Mouse (Mus musculus) liver, embryonic 15.5 days (tissue): ENCODE measurements around the gene Ramp3. TPM values are rescaled to one million over a fixed set of nuclear protein-coding genes. Genes with fewer than 3 reads are reported as not detected.

Experiments used
- ATAC-seq: fragments of 200-750 bp; cut with Nextera tagmentation; 2 replicates; pipeline ENCODE4 v1.8.0; 2017; ENCODE audit warnings: moderate number of reproducible peaks, mild to moderate bottlenecking, moderate library complexity; ENCODE audit not compliant: insufficient read depth
- H3K27ac ChIP-seq: fragments of 300-500 bp; sonication (generic); replicated peaks from 2 replicates; pipeline ENCODE4 v1.5.1; 2015; ENCODE audit warnings: mild to moderate bottlenecking, inconsistent platforms
- H3K27me3 ChIP-seq: fragments of 300-500 bp; sonication (generic); 2 replicates; pipeline ENCODE4 v1.6.1; 2015; ENCODE audit warnings: mild to moderate bottlenecking, inconsistent platforms
- H3K36me3 ChIP-seq: fragments of 300-500 bp; sonication (generic); replicated peaks from 2 replicates; pipeline ENCODE4 v1.6.1; 2015; ENCODE audit warnings: moderate library complexity, mild to moderate bottlenecking, inconsistent platforms
- H3K4me1 ChIP-seq: fragments of 300-500 bp; sonication (generic); replicated peaks from 2 replicates; pipeline ENCODE4 v1.6.1; 2015; ENCODE audit warnings: inconsistent platforms
- H3K4me2 ChIP-seq: fragments of 300-500 bp; sonication (generic); 2 replicates; pipeline ENCODE4 v1.6.1; 2015; ENCODE audit warnings: moderate library complexity, mild to moderate bottlenecking, inconsistent platforms
- H3K4me3 ChIP-seq: fragments of 300-500 bp; sonication (generic); replicated peaks from 2 replicates; pipeline ENCODE4 v1.5.1; 2015; ENCODE audit warnings: mild to moderate bottlenecking, inconsistent platforms
- H3K9ac ChIP-seq: fragments of 300-500 bp; sonication (generic); 2 replicates; pipeline ENCODE4 v1.6.1; 2015; ENCODE audit warnings: moderate library complexity, mild to moderate bottlenecking, inconsistent platforms
- H3K9me3 ChIP-seq: fragments of 300-500 bp; sonication (generic); replicated peaks from 2 replicates; pipeline ENCODE4 v1.6.1; 2016; ENCODE audit warnings: inconsistent platforms
- WGBS: fragments of 180-500 bp; shearing (Covaris S2); methylation state at CpG from one replicate; pipeline ENCODE4 v1.1.7; 2015; ENCODE audit warnings: mixed read lengths; ENCODE audit not compliant: insufficient replicate concordance; 5-methylcytosine and 5-hydroxymethylcytosine counted together
- polyA plus RNA-seq: library from polyadenylated mRNA; unstranded; fragments of >200 nt; fragmentation: Nextera tagmentation; extraction: Ambion mirVana; gene quantifications from 2 replicates; pipeline ENCODE4 v1.2.1, GENCODE M21; 2015

Ramp3 gene
- polyA plus RNA-seq, result 0.09 and 0.13 TPM in 2 replicates

DNA sequence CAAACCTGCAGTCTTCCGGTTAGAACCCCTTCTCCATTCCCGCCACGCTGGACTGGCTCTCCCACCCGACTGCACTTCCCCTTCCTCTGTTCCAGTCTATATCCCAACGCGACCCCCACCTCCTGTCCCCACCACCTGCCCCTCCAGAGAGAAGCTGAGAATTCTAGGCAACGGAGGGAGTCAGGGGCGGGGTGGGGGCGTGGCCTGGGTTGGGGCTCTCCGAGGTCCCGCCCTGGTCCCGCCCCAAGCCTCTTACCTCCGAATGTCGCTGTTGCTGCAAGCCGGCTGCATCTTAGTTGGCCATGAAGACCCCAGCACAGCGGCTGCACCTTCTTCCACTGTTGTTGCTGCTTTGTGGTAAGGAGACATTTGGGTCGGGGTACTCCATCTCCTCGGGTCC, at the start of gene Ramp3:
TSS of gene Ramp3 (plus strand) at position 251 of the 400 bp plus-strand sequence.
- Histone ChIP-seq H3K4me3 (peak within 1 kb of the TSS; percentile 28), H3K36me3 (no peaks in the 10 kb centered on the region), H3K9ac (no peak within 1 kb of the TSS), H3K27ac (no peak within 1 kb of the TSS), H3K27me3 (peaks cover 23% of the 10 kb centered on the region; the same call in 1 of the 2 replicates), H3K9me3 (no peaks in the 10 kb centered on the region), H3K4me1 (peaks cover 3% of the 10 kb centered on the region; the same call in 1 of the 2 replicates), H3K4me2 (peak within 1 kb of the TSS; percentile 59)
- under 1% methylated on average over 18 of the region's 18 CpGs for WGBS
- ATAC-seq, result peak; percentile 34; the same call in 1 of the 2 replicates

DNA sequence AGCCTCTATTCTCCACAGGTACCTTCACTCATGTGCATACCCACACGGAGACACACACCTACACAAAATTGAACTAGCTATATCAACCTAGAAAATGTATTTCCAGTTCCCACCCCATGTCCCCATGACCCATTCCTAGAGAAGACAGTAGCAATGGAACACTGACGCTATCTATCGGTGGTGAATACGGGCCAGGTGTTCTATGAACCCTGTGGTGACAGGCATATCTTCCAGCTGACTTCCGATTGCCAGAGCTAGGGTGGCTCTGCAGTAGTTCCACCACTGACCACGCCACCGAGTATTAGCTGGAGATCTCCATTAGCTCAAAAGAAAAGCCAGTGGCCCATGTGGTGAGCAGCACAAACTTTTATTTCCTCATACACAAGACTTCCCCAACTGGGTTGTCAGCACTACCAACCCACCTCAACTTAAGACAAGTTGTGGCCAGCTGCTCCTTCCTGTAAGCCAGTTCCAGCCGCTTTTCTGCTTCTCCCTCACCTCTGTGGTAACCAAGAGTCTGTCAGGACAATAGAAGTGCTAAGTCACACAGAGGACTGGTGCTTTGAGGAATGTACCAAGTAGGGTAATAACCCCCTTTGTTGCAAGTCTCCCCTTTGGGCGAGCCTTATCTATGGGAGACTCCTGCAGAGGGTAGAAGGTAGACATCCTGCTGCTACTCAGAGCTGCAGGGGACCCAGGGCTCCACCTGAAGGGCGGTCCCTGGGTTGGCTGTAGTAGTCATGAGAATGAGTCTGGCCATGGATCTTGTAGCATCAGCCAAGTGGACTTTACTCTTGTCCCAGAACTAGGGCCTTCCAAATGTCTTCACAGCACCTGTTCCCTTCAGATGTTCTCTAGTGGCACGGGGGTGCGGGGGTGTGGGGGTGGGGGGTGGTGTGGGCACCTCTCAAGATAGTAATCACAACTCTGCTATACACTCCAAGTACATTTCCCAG, 42.8 kb upstream of the Ramp3 start:
- Histone ChIP-seq H3K9ac (no peak overlapping the region), H3K27ac (no peak overlapping the region; the same call in 1 of the 2 replicates), H3K4me3 (no peak overlapping the region), H3K9me3 (no peaks in the 10 kb centered on the region), H3K36me3 (peaks cover 98% of the 10 kb centered on the region), H3K4me1 (0 out of 2 replicates have a peak, but pooled peaks cover 3% of the 10 kb centered on the region), H3K27me3 (no peaks in the 10 kb centered on the region), H3K4me2 (no peak overlapping the region)
- no peak for ATAC-seq
- 71% methylated on average over 12 of the region's 12 CpGs for WGBS

DNA sequence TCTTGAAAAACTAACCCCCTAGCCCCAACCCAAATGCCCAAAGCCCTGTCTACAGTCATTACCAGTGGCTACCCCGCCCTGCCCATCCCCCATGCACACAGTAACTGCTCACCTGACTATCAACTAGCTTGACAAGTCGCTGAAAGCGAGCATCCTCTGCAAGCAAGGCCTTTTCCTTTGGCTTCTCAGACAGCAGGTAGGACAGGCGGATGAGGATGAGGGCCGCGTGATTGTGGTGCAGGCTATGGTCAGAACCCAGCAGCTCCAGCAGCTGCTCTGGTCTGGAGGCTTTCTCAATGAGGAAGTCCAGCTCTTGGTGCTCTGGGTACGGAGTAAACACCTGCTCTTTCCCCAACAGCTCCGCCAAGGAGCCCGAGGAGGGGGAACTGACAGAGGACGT, 34.6 kb upstream of the Ramp3 start:
- Histone ChIP-seq H3K9ac (peak overlapping the region; percentile 35; the same call in 1 of the 2 replicates), H3K4me1 (peaks cover 53% of the 10 kb centered on the region), H3K36me3 (peaks cover 57% of the 10 kb centered on the region), H3K4me3 (peak overlapping the region; percentile 88), H3K4me2 (peak overlapping the region; percentile 88), H3K9me3 (no peaks in the 10 kb centered on the region), H3K27me3 (no peaks in the 10 kb centered on the region), H3K27ac (peak overlapping the region; percentile 91; the same call in 1 of the 2 replicates)
- WGBS, result 33% methylated on average over 10 of the region's 10 CpGs
- ATAC-seq, result no peak

DNA sequence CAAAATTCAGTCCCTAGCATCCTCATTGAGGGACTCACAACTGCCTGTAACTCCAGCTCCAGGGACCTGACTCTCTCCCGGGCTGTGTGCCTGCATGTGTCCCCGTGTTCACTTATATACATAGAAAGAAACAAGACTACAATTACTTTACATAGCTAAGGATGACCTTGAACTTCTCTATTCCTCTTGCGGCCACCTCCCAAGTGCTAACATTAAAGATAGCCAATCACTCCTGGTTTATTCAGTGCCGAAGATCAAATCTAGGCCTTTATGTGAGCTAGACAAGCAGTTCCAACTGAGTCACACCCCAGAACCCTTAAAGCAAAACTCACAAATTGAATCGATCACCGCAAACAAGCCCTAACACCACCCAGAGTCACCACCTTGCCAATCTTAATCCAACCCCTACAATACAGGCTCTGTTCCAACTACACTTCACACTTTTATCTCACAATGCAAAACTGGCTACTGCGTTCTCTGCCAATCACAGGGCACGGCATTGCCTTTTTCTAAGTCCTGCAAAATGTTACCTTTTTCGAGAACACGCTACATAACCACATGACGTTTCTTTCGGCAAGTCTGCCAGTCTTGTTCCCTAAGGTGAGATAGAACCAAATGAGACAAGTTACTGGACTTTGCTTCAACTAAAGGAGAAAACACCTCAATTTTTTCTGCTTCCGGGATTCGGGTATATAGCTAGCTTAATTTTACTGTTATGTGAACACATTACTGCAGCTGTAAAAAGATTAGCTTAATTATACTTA, 33.5 kb upstream of the Ramp3 start:
- H3K9ac ChIP-seq, result peak overlapping the region; percentile 71
- ATAC-seq, result no peak
- 23% methylated on average over 14 of the region's 14 CpGs for WGBS

DNA sequence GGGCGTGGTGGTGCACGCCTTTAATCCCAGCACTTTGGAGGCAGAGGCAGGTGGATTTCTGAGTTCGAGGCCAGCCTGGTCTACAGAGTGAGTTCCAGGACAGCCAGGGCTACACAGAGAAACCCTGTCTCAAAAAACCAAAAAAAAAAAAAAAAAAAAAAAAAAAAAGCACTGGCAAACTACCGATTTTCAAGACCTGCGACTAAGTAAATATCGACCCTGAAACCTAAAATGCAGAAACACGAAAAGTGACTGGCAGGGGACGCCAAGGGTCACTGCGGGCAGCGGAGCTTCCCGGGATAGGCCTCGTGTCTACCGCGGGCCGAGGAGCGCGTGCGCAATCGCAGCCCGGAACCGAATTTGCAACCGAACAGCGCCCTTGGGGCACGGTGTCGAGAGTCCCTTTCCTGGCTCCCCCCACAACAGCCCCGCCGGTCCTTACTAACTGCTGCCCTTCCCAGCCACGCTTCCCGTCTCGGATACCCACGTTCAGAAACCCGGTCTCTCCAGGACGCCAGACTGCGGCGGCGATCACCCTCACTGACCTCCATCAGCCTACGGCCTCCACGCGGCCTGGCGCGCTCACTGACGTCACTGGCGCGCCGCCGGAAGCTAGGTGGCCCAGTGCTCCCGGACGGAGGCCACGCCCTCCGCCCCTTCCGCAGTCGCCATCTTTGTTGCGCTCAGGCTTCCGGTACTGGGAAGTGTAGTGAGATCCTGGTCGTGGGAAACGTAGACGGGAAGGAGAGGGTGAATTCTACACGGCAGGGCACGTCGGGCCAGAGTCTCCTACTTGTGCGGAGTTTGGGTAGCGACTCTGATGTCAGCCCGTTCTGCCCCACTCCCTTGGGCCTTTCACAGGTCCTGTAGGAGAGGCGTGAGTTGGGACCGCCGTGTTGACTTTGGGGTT, 32.6 kb upstream of the Ramp3 start, which contains the start of gene Tbrg4:
TSS of gene Tbrg4 (minus strand) at position 590 of the 910 bp plus-strand sequence.
- Histone ChIP-seq H3K27me3 (no peaks in the 10 kb centered on the region), H3K4me2 (peak within 1 kb of the TSS; percentile 88), H3K9ac (peak within 1 kb of the TSS; percentile 71), H3K36me3 (peaks cover 36% of the 10 kb centered on the region), H3K9me3 (no peaks in the 10 kb centered on the region), H3K4me3 (peak within 1 kb of the TSS; percentile 88), H3K27ac (peak within 1 kb of the TSS; percentile 91), H3K4me1 (peaks cover 61% of the 10 kb centered on the region)
- WGBS, result under 1% methylated on average over 66 of the region's 66 CpGs
- ATAC-seq, result peak; percentile 89

More for the DNA sequence above, 33.5 kb upstream of the Ramp3 start:
- H3K9me3 ChIP-seq, result no peaks in the 10 kb centered on the region
- H3K4me2 ChIP-seq, result peak overlapping the region; percentile 88
- H3K4me3 ChIP-seq, result peak overlapping the region; percentile 88
- peaks cover 61% of the 10 kb centered on the region for H3K4me1 ChIP-seq
- peaks cover 46% of the 10 kb centered on the region for H3K36me3 ChIP-seq
- H3K27me3 ChIP-seq, result no peaks in the 10 kb centered on the region
- H3K27ac ChIP-seq, result peak overlapping the region; percentile 91

DNA sequence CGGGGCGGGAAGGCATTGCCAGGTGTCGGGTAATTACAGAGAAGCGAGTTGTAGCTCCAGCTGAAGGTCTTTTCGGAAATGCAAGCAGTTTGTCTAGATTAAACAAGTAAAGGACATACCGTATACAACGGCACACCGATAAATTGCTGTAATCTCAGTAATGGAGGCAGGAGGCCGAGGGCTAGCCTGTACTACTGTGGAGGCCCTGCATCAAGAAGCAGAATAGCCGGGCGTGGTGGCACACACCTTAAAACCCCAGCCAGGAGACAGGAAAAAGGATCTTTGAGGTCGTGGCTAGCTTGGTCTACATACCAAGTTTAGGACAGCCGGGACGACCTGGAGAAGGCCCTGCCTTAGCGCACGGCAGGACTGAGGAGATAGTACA, 31.9 kb upstream of the Ramp3 start:
- Histone ChIP-seq H3K27ac (peak overlapping the region; percentile 91), H3K4me3 (peak overlapping the region; percentile 88), H3K27me3 (no peaks in the 10 kb centered on the region), H3K9me3 (no peaks in the 10 kb centered on the region), H3K9ac (peak overlapping the region; percentile 71), H3K4me1 (peaks cover 61% of the 10 kb centered on the region), H3K36me3 (peaks cover 30% of the 10 kb centered on the region), H3K4me2 (peak overlapping the region; percentile 88)
- WGBS, result 5% methylated on average over 16 of the region's 16 CpGs
- peak; percentile 22 for ATAC-seq

DNA sequence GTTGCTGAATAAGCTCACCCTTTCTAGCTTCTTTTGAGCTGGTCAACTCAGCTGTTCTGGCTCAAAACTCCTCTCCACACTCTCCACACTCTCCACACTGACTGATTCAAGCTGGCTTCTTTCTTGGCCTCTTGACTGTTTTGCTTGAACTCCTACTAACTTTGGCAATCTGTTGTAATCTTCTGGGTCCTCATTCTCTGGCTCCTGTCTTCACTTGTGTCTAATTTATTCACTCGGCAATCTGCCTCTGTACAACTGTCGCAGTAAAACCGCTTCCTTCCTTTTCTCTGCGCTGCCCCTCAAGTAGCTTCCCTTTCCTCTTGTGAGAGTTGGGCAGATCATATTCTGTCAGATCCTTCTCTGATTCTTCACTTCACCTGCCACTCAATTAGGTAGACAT, 30.6 kb upstream of the Ramp3 start:
- Histone ChIP-seq H3K9me3 (no peaks in the 10 kb centered on the region), H3K4me2 (no peak overlapping the region), H3K4me3 (no peak overlapping the region), H3K36me3 (peaks cover 16% of the 10 kb centered on the region), H3K4me1 (peaks cover 56% of the 10 kb centered on the region), H3K9ac (no peak overlapping the region), H3K27ac (peak overlapping the region; percentile 91), H3K27me3 (no peaks in the 10 kb centered on the region)
- no peak for ATAC-seq
- 33% methylated on average over 4 of the region's 4 CpGs for WGBS

DNA sequence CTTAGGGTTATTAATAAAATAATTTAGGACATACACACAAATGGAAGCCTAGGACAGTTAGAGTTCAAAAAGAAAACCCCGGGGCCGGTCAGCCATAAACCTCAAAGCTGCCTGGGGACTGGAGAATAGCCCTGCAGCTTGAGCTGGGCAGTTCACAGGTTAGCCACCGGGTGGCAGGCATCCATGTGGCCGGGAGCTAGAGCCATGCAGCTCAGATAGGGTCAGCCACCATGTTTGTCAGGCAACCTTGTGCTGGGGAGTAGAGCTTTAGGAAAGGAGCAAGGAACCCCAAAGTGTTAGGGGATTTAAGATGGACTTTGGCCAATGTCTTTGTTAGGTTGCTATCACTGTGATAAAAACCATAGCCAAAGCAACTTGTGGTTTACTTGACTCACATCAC, 29.8 kb upstream of the Ramp3 start:
- no peak for ATAC-seq
- H3K36me3 ChIP-seq, result peaks cover 8% of the 10 kb centered on the region
- H3K4me1 ChIP-seq, result peaks cover 48% of the 10 kb centered on the region
- 18% methylated on average over 4 of the region's 4 CpGs for WGBS
- H3K9ac ChIP-seq, result no peak overlapping the region
- no peak overlapping the region for H3K4me2 ChIP-seq
- H3K4me3 ChIP-seq, result no peak overlapping the region
- peak overlapping the region; percentile 91; the same call in 1 of the 2 replicates for H3K27ac ChIP-seq
- H3K27me3 ChIP-seq, result no peaks in the 10 kb centered on the region
- no peaks in the 10 kb centered on the region for H3K9me3 ChIP-seq

DNA sequence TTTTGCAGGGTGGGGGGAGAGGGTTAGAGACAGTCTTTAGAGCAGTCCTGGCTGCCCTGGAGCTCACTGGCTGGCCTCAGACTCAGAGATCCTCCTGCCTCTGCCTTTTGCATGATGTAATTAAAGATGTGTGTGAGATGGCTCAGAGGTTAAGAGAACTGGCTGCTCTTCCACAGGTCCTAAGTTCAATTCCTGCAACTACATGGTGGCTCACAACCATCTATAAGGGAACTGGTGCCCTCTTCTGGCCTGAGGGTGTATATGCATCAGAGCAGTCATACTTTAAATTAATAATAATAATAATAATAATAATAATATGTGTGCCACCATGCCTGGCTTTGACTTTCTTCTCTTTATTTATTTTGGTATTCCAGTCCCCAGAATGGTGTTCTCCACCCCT, 28.7 kb upstream of the Ramp3 start:
- no peaks in the 10 kb centered on the region for H3K9me3 ChIP-seq
- no peaks in the 10 kb centered on the region for H3K27me3 ChIP-seq
- H3K36me3 ChIP-seq, result no peaks in the 10 kb centered on the region
- H3K9ac ChIP-seq, result no peak overlapping the region
- H3K4me3 ChIP-seq, result no peak overlapping the region
- no peak overlapping the region for H3K4me2 ChIP-seq
- H3K4me1 ChIP-seq, result peaks cover 37% of the 10 kb centered on the region
- no peak for ATAC-seq
- no peak overlapping the region for H3K27ac ChIP-seq

DNA sequence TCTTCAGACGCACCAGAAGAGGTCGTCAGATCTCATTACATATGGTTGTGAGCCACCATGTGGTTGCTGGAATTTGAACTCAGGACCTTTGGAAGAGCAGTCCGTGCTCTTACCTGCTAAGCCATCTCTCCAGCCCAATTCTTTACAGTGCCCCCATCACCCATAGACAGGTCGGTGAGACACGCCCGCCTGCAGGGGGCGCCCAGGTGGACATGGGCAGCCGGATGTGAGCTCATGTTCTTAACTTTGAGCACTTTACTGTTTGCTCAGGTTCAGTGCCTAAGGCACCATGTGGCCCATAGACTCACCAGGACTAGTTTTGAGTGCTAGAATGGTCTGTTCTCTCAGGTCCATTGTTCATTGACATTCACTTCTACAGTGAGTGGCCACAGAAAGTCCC, 22.2 kb upstream of the Ramp3 start:
- no peak for ATAC-seq
- H3K9ac ChIP-seq, result no peak overlapping the region
- 62% methylated on average over 8 of the region's 8 CpGs for WGBS

More for the DNA sequence above, 22.2 kb upstream of the Ramp3 start:
- H3K9me3 ChIP-seq, result no peaks in the 10 kb centered on the region
- no peak overlapping the region for H3K4me3 ChIP-seq
- H3K27ac ChIP-seq, result no peak overlapping the region
- no peaks in the 10 kb centered on the region for H3K27me3 ChIP-seq
- no peak overlapping the region for H3K4me2 ChIP-seq
- no peaks in the 10 kb centered on the region for H3K4me1 ChIP-seq
- no peaks in the 10 kb centered on the region for H3K36me3 ChIP-seq
